Mouse (Mus musculus): ENCODE results near the gene Fam208b.

- TF ChIP-seq POLR2A (IDR thresholded peaks at IDR 0.05; ENCODE audit: borderline replicate concordance, low read depth, low read length) (no peak), CTCF (IDR thresholded peaks at IDR 0.05; ENCODE audit: low read depth, low read length) (no peak)
Measured at GRCm38 (mm10) chr13:3537594-3538222, 73.2 kb downstream of the Fam208b start, which contains the start of gene Gdi2.

Data from bone marrow macrophage, adult 2 months (primary cell).